Mouse (Mus musculus) cerebellum, postnatal 4 days (tissue): ENCODE results near the gene Col2a1.
A peak's percentile ranks its signal among the peaks of the same experiment; 100 is the strongest.

Experiments used
- DNase-seq, 2 experiments: peaks; one replicate each; pipeline ENCODE4 v3.0.0; 2022; ENCODE audit warnings: low spot score in 2 of 2, mixed read lengths in 1 of 2

The Col2a1 gene

DNA sequence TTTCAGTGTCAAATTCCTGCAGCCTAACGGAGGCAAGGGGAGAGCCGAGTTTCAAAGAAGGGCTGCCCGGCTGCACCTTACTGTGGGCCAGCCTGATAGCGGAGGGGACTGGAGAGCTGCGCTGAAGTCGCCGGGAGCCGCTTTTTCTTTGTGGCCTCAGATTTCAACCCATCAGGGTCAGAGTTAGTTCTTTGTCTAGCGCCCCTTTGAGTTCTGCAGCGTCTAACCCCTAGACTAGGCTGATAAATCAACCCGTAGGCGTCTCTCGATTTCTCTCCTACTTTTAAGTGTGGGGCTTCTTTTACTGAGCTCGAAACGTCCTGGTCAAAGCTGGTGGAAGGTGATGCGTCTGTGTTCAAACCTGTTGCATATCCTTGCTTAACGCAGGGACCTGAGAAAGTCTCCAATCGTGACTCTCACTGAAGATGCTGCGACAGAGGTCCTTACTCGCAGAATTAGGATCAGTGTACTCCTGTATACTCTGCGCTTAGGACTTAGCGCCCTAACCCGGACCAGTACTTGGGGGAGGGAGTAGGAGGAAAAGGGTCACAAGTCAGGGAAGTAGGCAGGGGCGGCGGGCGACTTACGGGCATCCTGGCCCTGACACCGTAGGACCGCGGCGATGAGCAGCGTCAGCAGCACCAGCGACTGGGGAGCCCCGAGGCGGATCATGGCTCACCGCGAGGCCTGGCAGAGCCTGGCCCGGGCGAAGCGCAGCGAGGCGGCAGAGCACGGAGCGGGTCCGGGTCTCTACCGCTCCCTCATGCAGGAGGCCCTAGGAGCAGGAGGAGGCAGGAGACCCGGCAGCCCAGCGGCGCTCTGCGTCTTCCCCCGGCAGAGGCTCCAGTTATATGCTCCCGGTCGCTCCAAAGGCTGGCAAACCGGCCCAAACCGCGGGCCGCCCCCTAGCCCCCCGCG lies at the start of gene Col2a1:
TSS of gene Col2a1 (minus strand) at position 874 of the 918 bp plus-strand sequence.
- DNase-seq: peak in 1 of 2 experiments; percentile 36

DNA sequence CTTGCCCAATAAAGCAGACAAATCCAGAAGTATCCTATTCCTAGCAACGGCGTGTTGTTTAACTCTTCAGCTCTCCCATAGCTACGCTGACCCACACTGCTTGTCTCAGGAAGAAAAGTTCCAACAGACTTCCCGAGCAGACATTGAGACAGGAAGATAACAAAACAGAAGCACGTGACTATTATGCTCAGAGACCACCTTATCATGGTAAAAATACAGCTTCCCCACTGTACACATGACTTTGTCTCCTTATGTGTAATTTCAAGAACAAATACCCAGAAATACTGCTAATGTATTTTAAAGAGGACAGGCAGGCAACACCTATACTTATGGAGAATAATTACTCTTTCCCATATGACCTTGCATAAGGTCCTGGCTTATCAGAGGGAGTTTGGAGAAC lies 47.2 kb upstream of the Col2a1 start:
- DNase-seq: no peak

GRCm38 (mm10) chr15:98048918-98049700 lies 44.6 kb upstream of the Col2a1 start:
- DNase-seq: no peak

DNA sequence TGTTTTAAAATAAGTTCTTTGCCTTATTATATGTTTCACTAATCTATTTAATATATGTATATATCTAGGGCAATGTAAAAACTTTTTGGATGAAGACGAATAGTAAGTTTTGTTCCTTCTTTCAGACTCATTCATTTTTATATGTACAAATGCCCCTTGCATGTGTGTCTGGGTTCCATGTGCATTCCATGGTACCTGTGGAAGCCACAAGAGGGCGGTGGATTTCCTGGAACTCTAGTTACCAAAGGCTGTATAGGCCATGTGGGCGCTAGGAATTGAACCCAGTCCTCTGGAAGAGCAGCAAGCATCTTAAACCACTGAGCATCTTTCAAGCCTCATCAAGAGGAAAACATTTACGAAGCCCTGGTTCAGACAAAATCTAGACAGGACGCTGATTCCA lies 39.9 kb upstream of the Col2a1 start:
- no peak for DNase-seq

DNA sequence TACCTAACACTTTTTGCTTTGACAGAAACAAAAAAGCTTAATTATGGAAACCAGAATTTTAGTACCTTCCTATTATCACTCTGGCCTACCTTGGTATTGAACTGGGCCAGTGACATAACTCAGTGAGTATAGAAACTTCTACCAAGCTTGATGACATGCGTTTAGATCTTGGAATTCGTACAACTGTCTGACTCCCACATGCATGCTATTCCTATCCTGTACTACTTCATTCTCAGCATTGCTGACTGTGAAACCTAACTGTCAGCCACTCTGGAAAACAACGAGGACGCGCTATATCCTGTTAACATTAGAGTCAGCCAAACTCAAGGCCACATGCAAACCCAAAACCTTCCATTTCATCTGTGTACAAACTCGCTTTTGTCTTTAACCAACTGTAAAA lies 39.5 kb upstream of the Col2a1 start:
- no peak for DNase-seq

- no peak for DNase-seq
Observed at GRCm38 (mm10) chr15:98042508-98042907, 38.0 kb upstream of the Col2a1 start.

- no peak for DNase-seq
Observed at GRCm38 (mm10) chr15:98039682-98040081, 35.2 kb upstream of the Col2a1 start.

DNA sequence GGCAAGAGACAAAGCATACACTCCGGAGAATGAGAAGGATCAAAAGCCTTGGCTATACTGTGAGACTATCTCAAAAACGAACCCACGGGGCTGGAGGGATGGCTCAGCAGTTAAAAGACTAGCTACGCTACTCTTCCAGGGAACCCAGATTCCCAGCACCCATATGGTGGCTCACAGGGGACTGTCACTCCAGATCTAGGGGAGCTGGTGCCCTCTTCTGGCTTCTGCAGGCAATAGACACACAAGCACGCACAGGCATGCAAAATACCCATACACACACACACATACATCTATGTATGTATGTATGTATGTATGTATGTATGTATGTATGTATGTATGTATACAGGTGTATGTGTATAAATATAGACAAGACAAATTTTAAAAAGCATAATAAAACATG lies 32.1 kb upstream of the Col2a1 start:
- DNase-seq: no peak

DNA sequence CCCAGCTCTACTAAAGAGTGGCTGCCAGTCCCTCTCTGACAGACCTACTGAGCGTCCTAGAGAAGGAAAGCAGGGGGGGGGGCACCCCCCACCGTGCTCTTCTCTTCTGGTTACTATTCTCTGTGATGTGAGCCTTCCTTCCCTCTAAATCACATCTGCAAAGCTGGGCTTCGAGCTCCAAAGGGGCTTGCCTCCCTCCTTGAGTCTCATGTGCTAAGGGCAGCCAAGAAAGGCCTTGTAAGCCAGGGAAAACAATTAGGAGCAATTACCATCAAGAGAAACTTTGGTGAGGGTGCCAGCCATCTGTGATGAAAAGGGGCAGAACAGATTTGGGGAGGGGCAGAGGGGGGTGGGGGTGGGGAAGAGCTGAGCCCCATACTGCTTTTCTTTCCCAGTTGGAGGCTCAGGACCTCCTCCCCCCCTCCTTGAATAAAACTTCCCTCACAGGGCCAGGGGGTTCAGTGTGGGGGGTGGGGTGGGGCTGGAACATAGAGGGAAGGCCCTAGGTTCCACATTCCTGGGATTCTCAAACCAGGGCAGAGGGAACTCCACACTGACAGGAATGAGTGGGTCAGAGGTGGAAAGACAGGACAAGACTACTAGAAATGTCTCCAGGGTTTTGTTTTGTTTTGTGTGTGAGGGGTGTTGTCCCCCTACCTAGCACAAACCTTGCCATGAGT lies 30.7 kb upstream of the Col2a1 start:
- no peak for DNase-seq

DNA sequence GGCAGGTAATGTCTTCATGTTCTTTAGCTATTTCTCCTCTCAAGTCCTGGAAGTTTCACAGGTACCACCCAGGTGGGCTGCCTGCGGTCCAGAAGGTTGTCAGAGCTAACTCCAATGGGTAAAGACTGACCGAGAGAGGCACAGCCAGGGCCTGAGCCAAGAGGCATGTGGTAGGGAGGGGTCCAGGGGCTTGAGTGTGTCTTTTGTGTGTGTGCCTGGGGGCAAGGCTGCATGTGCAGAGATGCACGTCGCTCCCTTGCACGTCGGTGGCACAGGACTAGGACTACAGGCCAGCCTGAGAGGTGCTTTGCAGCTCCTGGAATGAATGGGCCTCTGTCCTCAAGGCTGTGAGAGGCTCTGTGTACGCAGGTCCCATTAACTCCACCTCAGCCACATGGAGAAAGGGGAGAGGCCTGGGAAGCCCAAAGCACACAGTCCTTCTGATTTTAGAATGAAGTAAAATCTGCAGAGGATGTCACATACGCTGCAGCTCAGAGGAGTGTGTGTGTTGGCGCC lies 28.8 kb upstream of the Col2a1 start:
- no peak for DNase-seq

DNA sequence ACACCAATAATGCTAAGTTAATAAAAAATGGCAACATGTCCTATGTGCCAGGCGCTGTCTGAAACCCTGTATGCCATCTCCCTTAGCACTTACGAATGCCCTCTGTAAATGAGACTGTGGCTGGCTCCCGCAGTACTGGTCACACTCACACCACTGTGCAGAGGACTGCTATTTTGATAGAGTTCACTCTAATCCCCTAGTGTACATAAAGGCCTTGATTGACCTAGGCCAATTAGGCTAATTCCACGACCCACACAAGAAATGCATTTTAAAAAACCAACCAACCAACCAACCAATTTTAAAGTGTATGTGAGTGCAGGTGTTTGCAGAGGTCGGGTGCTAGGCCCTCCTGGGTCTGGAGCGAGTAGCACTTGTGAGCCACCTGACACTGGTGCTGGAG lies 25.3 kb upstream of the Col2a1 start:
- no peak for DNase-seq

- DNase-seq: no peak
Observed at GRCm38 (mm10) chr15:98026967-98027904, 22.7 kb upstream of the Col2a1 start.

DNA sequence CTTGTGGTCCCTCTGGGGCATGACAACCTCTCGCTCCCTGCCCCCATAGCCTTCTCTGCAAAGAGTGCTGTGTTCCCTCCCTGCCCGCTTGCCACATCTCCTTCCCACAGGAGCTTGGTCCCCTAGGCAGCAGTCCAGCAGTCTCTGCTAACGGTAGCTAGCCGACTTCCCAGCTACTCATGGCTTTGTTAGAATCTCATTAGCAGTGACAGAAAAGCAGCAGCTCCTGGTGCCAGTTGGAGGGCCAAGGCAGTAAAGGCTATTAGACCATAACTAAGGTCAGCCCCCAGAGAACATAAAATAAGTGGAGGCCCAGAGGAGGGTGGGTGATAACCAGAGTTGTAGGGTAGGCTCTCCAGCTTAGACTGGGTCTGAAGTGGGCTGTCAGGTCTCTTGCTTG lies 21.1 kb upstream of the Col2a1 start:
- no peak for DNase-seq

- no peak for DNase-seq
Observed at GRCm38 (mm10) chr15:98023137-98023536, 18.6 kb upstream of the Col2a1 start.

- DNase-seq: no peak
Observed at GRCm38 (mm10) chr15:98021886-98022285, 17.4 kb upstream of the Col2a1 start.

GRCm38 (mm10) chr15:98019047-98019446 lies 14.6 kb upstream of the Col2a1 start:
- no peak for DNase-seq

GRCm38 (mm10) chr15:98017925-98018324 lies 13.4 kb upstream of the Col2a1 start:
- DNase-seq: no peak

- no peak for DNase-seq
Observed at GRCm38 (mm10) chr15:98012810-98013209, 8.3 kb upstream of the Col2a1 start.

DNA sequence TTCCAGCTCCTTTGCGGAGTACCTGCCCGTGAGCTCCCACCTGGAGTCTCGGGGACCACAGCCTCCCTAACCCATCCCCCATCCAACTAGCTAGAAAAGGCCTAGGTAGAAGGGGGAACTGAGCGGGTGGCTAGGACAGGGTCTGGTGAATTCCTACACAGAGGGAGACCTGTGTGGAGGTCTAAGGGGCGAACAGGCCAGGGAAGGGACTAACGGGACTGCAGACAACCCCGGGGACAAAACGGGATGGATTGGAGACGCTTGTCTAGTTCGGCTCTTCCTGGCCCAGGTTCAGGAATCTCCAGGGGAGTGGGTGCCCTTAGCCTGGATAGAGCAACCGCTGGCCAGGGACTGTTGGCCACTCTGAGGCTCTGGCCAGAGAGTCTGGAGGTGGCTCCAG lies 686 bp upstream of the Col2a1 start:
- no peak for DNase-seq

DNA sequence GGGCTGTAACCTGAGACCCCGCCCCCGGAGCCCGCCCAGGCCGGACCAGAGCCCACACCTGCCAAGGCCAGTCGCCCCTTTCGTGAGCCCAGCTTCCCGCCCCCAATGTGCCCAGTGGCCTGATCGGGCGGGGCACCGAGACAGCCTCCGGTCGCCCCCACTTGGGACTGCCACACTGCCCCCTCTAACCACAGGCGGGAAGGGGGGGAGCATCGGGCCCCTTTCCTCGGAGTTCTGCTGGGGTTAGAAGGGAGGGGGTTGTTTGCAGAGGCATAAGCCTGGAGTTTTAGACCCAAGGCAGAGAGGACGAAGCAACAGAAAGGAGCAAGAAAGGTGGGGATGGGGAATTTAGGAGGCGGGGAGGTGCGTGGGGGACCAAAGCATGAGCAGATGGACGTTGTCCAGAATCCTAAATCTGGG lies 255 bp upstream of the Col2a1 start:
- no peak for DNase-seq
